Mouse (Mus musculus) stomach, postnatal 0 days (tissue): ENCODE results near the gene Sparc. TPM values are rescaled to one million over a fixed set of nuclear protein-coding genes. Genes with fewer than 3 reads are reported as not detected.

Experiments
- ATAC-seq: fragments of 200-750 bp; cut with Nextera tagmentation; 2 replicates; pipeline ENCODE4 v1.8.0; 2017; ENCODE audit not compliant: low FRiP score, low TSS enrichment
- DNase-seq: peaks from one replicate; pipeline ENCODE4 v3.0.0-alpha.2; 2016; ENCODE audit warnings: low spot score
- H3K27ac ChIP-seq: fragments of 300-500 bp; sonication (generic); replicated peaks from 2 replicates; pipeline ENCODE4 v1.5.1; 2014; ENCODE audit warnings: mild to moderate bottlenecking, control low read depth
- H3K27me3 ChIP-seq: fragments of 300-500 bp; sonication (generic); 2 replicates; pipeline ENCODE4 v1.6.1; 2014; ENCODE audit warnings: low read length; ENCODE audit not compliant: control insufficient read depth, insufficient read depth
- H3K36me3 ChIP-seq: fragments of 300-500 bp; sonication (generic); 2 replicates; pipeline ENCODE4 v1.6.1; 2014; ENCODE audit warnings: low read length, mixed read lengths; ENCODE audit not compliant: control insufficient read depth, insufficient read depth
- H3K4me1 ChIP-seq: fragments of 300-500 bp; sonication (generic); replicated peaks from 2 replicates; pipeline ENCODE4 v1.6.1; 2014; ENCODE audit warnings: antibody characterized with exemption; ENCODE audit not compliant: control insufficient read depth, insufficient read depth
- H3K4me2 ChIP-seq: fragments of 300-500 bp; sonication (generic); replicated peaks from 2 replicates; pipeline ENCODE4 v1.6.1; 2014; ENCODE audit warnings: low read depth, mild to moderate bottlenecking, control low read depth, moderate library complexity
- H3K4me3 ChIP-seq: fragments of 300-500 bp; sonication (generic); 2 replicates; pipeline ENCODE4 v1.5.1; 2014; ENCODE audit warnings: low read depth, low read length, control low read depth
- H3K9ac ChIP-seq: fragments of 300-500 bp; sonication (generic); 2 replicates; pipeline ENCODE4 v1.6.1; 2014; ENCODE audit warnings: mild to moderate bottlenecking, low read length, control low read depth, mixed read lengths
- H3K9me3 ChIP-seq: fragments of 300-500 bp; sonication (generic); 2 replicates; pipeline ENCODE4 v1.6.1; 2016; ENCODE audit warnings: low read length; ENCODE audit not compliant: control insufficient read depth
- CTCF ChIP-seq: IDR thresholded peaks from 2 replicates; pipeline ENCODE4 v1.5.1; 2016; ENCODE audit warnings: antibody characterized with exemption, low read depth, mild to moderate bottlenecking, moderate library complexity
- EP300 ChIP-seq: optimal IDR thresholded peaks from 2 replicates; pipeline ENCODE3; 2016; ENCODE audit warnings: antibody characterized with exemption
- WGBS: fragments of 180-500 bp; shearing (Covaris S2); extraction: QIAGEN DNeasy Blood & Tissue Kit; methylation state at CpG from one replicate; pipeline ENCODE4 v1.1.7; 2014; 5-methylcytosine and 5-hydroxymethylcytosine counted together
- polyA plus RNA-seq: library from polyadenylated mRNA; unstranded; fragments of >200 nt; fragmentation: Nextera tagmentation; extraction: Ambion mirVana; gene quantifications from 2 replicates; pipeline ENCODE4 v1.2.1, GENCODE M21; 2015

The Sparc gene
- polyA plus RNA-seq, 1 experiment from 2014 or later: 1,849 TPM

- Histone ChIP-seq H3K4me1 (no peaks in the 10 kb centered on the region), H3K9ac (no peak overlapping the region), H3K9me3 (no peaks in the 10 kb centered on the region), H3K36me3 (peaks cover 5% of the 10 kb centered on the region), H3K27ac (no peak overlapping the region), H3K4me3 (no peak overlapping the region), H3K4me2 (no peak overlapping the region), H3K27me3 (no peaks in the 10 kb centered on the region)
- 35% methylated on average over 10 of the region's 10 CpGs for WGBS
- ATAC-seq: 0 out of 2 replicates have a peak, but pooled peaks have one; percentile 20
- TF ChIP-seq CTCF (no peak), EP300 (no peak)
- no peak for DNase-seq
These were observed 30.5 kb downstream of the Sparc start for GRCm38 (mm10) chr11:55392474-55392873.

- TF ChIP-seq CTCF (peak; percentile 96), EP300 (no peak)
- no peak overlapping the region for H3K27ac ChIP-seq
These were observed 33.2 kb downstream of the Sparc start for GRCm38 (mm10) chr11:55389778-55390177.

GRCm38 (mm10) chr11:55387576-55387975 is 35.4 kb downstream of the Sparc start:
- DNase-seq (no peak), ATAC-seq (no peak)
- no peaks in the 10 kb centered on the region for H3K36me3 ChIP-seq
- 55% methylated on average over 8 of the region's 8 CpGs for WGBS
- H3K27ac ChIP-seq: no peak overlapping the region
- no peak overlapping the region for H3K4me3 ChIP-seq
- no peaks in the 10 kb centered on the region for H3K4me1 ChIP-seq
- no peaks in the 10 kb centered on the region for H3K9me3 ChIP-seq
- no peak for TF ChIP-seq EP300
- no peak for TF ChIP-seq CTCF
- no peak overlapping the region for H3K4me2 ChIP-seq
- no peaks in the 10 kb centered on the region for H3K27me3 ChIP-seq
- H3K9ac ChIP-seq: no peak overlapping the region

More at GRCm38 (mm10) chr11:55389778-55390177, 33.2 kb downstream of the Sparc start:
- 8% methylated on average over 2 of the region's 2 CpGs for WGBS
- Histone ChIP-seq H3K4me1 (no peaks in the 10 kb centered on the region), H3K4me2 (no peak overlapping the region), H3K36me3 (no peaks in the 10 kb centered on the region; the same call in 1 of the 2 replicates), H3K9ac (no peak overlapping the region), H3K27me3 (no peaks in the 10 kb centered on the region), H3K9me3 (no peaks in the 10 kb centered on the region), H3K4me3 (no peak overlapping the region)
- DNase-seq (peak; percentile 77), ATAC-seq (peak; percentile 63)

- Histone ChIP-seq H3K4me1 (no peaks in the 10 kb centered on the region), H3K9ac (no peak overlapping the region), H3K4me3 (no peak overlapping the region), H3K36me3 (no peaks in the 10 kb centered on the region), H3K4me2 (no peak overlapping the region), H3K27ac (no peak overlapping the region), H3K9me3 (no peaks in the 10 kb centered on the region), H3K27me3 (no peaks in the 10 kb centered on the region)
- peak; percentile 89 for DNase-seq
- WGBS: 14% methylated on average over 11 of the region's 11 CpGs
- TF ChIP-seq EP300: no peak
- peak; percentile 97 for TF ChIP-seq CTCF
- peak; percentile 75 for ATAC-seq
These were observed 36.4 kb downstream of the Sparc start for GRCm38 (mm10) chr11:55386424-55387063.

GRCm38 (mm10) chr11:55383463-55384045 is 39.4 kb downstream of the Sparc start:
- peak; percentile 58 for TF ChIP-seq EP300
- no peak for TF ChIP-seq CTCF
- H3K4me2 ChIP-seq: no peak overlapping the region
- 25% methylated on average over 6 of the region's 6 CpGs for WGBS
- H3K9ac ChIP-seq: no peak overlapping the region
- H3K4me1 ChIP-seq: peaks cover 6% of the 10 kb centered on the region
- ATAC-seq (no peak), DNase-seq (no peak)
- H3K36me3 ChIP-seq: no peaks in the 10 kb centered on the region
- H3K27me3 ChIP-seq: no peaks in the 10 kb centered on the region
- no peaks in the 10 kb centered on the region for H3K9me3 ChIP-seq
- no peak overlapping the region; the same call in 1 of the 2 replicates for H3K27ac ChIP-seq
- no peak overlapping the region for H3K4me3 ChIP-seq

GRCm38 (mm10) chr11:55380908-55381307 is 42.1 kb downstream of the Sparc start:
- no peak for TF ChIP-seq EP300
- Histone ChIP-seq H3K4me3 (no peak overlapping the region), H3K27ac (no peak overlapping the region), H3K36me3 (no peaks in the 10 kb centered on the region), H3K4me2 (no peak overlapping the region), H3K4me1 (peaks cover 7% of the 10 kb centered on the region), H3K9ac (no peak overlapping the region), H3K27me3 (no peaks in the 10 kb centered on the region), H3K9me3 (no peaks in the 10 kb centered on the region)
- DNase-seq (no peak), ATAC-seq (no peak)
- 29% methylated on average over 6 of the region's 6 CpGs for WGBS
